In genomic region chr11:120493351-120493750, GRCm38 (mm10) we compare ENCODE assay signal across 8 mouse cellular contexts. TPM values are rescaled to one million over a fixed set of nuclear protein-coding genes. Genes with fewer than 3 reads are reported as not detected.
DNase-seq lines count a peak whose midpoint lies in the region; ATAC-seq and TF ChIP-seq lines count a peak whose summit lies in the region.

No protein-coding gene starts in this region.

- no peak for ATAC-seq in embryonic facial prominence, embryonic 13.5 days (ENCODE audit: insufficient number of reproducible peaks, insufficient read depth, low FRiP score, low TSS enrichment, low read depth)
- no peak for ATAC-seq in midbrain, embryonic 12.5 days (ENCODE audit: low FRiP score, low read depth)

- H3K27me3 ChIP-seq in embryonic facial prominence, embryonic 13.5 days: no peaks in the 10 kb centered on the region
- H3K27me3 ChIP-seq in midbrain, embryonic 12.5 days: no peaks in the 10 kb centered on the region

- H3K27ac ChIP-seq in gastrocnemius, adult 2 months: no peak overlapping the region
- H3K27ac ChIP-seq in embryonic facial prominence, embryonic 13.5 days: peak overlapping the region; percentile 87
- H3K27ac ChIP-seq in midbrain, embryonic 12.5 days (replicated peaks): no peak overlapping the region; the same call in 1 of the 2 replicates

- TF ChIP-seq CTCF in gastrocnemius, adult 2 months (IDR thresholded peaks at IDR 0.05): no peak

- 44% methylated on average over 3 of the region's 3 CpGs for WGBS in embryonic facial prominence, embryonic 13.5 days
- 71% methylated on average over 3 of the region's 3 CpGs for WGBS in midbrain, embryonic 12.5 days

- peaks cover 34% of the 10 kb centered on the region for H3K4me1 ChIP-seq in embryonic facial prominence, embryonic 13.5 days
- H3K4me1 ChIP-seq in midbrain, embryonic 12.5 days: peaks cover 30% of the 10 kb centered on the region

- peaks cover 56% of the 10 kb centered on the region for H3K36me3 ChIP-seq in embryonic facial prominence, embryonic 13.5 days
- H3K36me3 ChIP-seq in midbrain, embryonic 12.5 days: peaks cover 52% of the 10 kb centered on the region

- no peaks in the 10 kb centered on the region for H3K9me3 ChIP-seq in embryonic facial prominence, embryonic 13.5 days
- no peaks in the 10 kb centered on the region for H3K9me3 ChIP-seq in midbrain, embryonic 12.5 days

- H3K4me3 ChIP-seq in gastrocnemius, adult 2 months: peak overlapping the region; percentile 92; the same call in 1 of the 2 replicates
- peak overlapping the region; percentile 99 for H3K4me3 ChIP-seq in embryonic facial prominence, embryonic 13.5 days
- H3K4me3 ChIP-seq in midbrain, embryonic 12.5 days: peak overlapping the region; percentile 93; the same call in 1 of the 2 replicates

- peak overlapping the region; percentile 95 for H3K4me2 ChIP-seq in embryonic facial prominence, embryonic 13.5 days
- H3K4me2 ChIP-seq in midbrain, embryonic 12.5 days (replicated peaks): peak overlapping the region; percentile 95

- DNase-seq in gastrocnemius, adult 2 months: no peak
- no peak for DNase-seq in gastrocnemius, postnatal 36 days
- DNase-seq in kidney, adult 9 months: peak; percentile 62
- DNase-seq in adrenal gland, postnatal 36 days: no peak
- no peak for DNase-seq in urinary bladder, postnatal 4 days (ENCODE audit: low spot score in 2 of 2)
- DNase-seq in adrenal gland, postnatal 14 days: no peak

- intact Hi-C loops in gastrocnemius, adult 2 months (cut with DNase I): loop anchor here (5.0 to 10.0 kb wide), 2 partner anchors 219 to 291 kb away; partner anchors contain the start of genes Cenpx, Gps1, Lrrc45 and Rfng
- intact Hi-C loops in gastrocnemius, postnatal 36 days (cut with DNase I): loop anchor here (5.0 to 10.0 kb wide), 2 partner anchors 119 to 291 kb away; partner anchors contain the start of genes Gps1 and Rfng

- peak overlapping the region; percentile 89 for H3K9ac ChIP-seq in embryonic facial prominence, embryonic 13.5 days
- H3K9ac ChIP-seq in midbrain, embryonic 12.5 days (replicated peaks): peak overlapping the region; percentile 81; the same call in 1 of the 2 replicates

RNA-seq across cellular contexts. Expression of gene Slc25a10, which starts 1.7 kb away (rescaled TPM):
- total RNA-seq in gastrocnemius, adult 2 months (2021): 1 to 10 TPM; 2.8 to 4.1 TPM
- total RNA-seq in gastrocnemius, postnatal 36 days (2021): 1 to 10 TPM; 3.7 to 4.5 TPM
- 50.1 and 54.3 TPM in 2 replicates for polyA plus RNA-seq in embryonic facial prominence, embryonic 13.5 days (2015; fragmentation: Nextera tagmentation; extraction: Ambion mirVana)
- polyA plus RNA-seq in midbrain, embryonic 12.5 days (2016; fragmentation: Nextera tagmentation; extraction: Ambion mirVana): 37.7 and 38.8 TPM in 2 replicates
- total RNA-seq in adrenal gland, postnatal 36 days (2021): 100 to 1,000 TPM; 105 to 115 TPM
- total RNA-seq in adrenal gland, postnatal 14 days (2021): 50.7 and 64.4 TPM in 2 replicates

RNA-seq across cellular contexts. Expression of gene Mrpl12, which starts 8.9 kb away (rescaled TPM):
- 100 to 1,000 TPM; 120 to 177 TPM for total RNA-seq in gastrocnemius, adult 2 months (2021)
- 100 to 1,000 TPM; 142 to 144 TPM for total RNA-seq in gastrocnemius, postnatal 36 days (2021)
- polyA plus RNA-seq in embryonic facial prominence, embryonic 13.5 days (2015; fragmentation: Nextera tagmentation; extraction: Ambion mirVana): 134 and 138 TPM in 2 replicates
- 112 and 118 TPM in 2 replicates for polyA plus RNA-seq in midbrain, embryonic 12.5 days (2016; fragmentation: Nextera tagmentation; extraction: Ambion mirVana)
- total RNA-seq in adrenal gland, postnatal 36 days (2021): 100 to 1,000 TPM; 110 to 111 TPM
- total RNA-seq in adrenal gland, postnatal 14 days (2021): 161 TPM in 2 replicates

RNA-seq across cellular contexts. Expression of gene Arl16, which starts 25.9 kb away (rescaled TPM):
- total RNA-seq in gastrocnemius, adult 2 months (2021): 1 to 10 TPM; 5.6 to 6.3 TPM
- total RNA-seq in gastrocnemius, postnatal 36 days (2021): 1 to 10 TPM; 4.8 to 6.3 TPM
- 59.6 and 63.6 TPM in 2 replicates for polyA plus RNA-seq in embryonic facial prominence, embryonic 13.5 days (2015; fragmentation: Nextera tagmentation; extraction: Ambion mirVana)
- 56.4 and 58.8 TPM in 2 replicates for polyA plus RNA-seq in midbrain, embryonic 12.5 days (2016; fragmentation: Nextera tagmentation; extraction: Ambion mirVana)
- 10 to 100 TPM; 18.4 to 22.3 TPM for total RNA-seq in adrenal gland, postnatal 36 days (2021)
- total RNA-seq in adrenal gland, postnatal 14 days (2021): 19.6 and 23.4 TPM in 2 replicates

RNA-seq across cellular contexts. Expression of gene Ccdc137, which starts 35.4 kb away (rescaled TPM):
- 1 to 10 TPM; 5.2 to 7.2 TPM for total RNA-seq in gastrocnemius, adult 2 months (2021)
- 1 to 10 TPM; 4.1 to 6.2 TPM for total RNA-seq in gastrocnemius, postnatal 36 days (2021)
- 39.8 and 45.0 TPM in 2 replicates for polyA plus RNA-seq in embryonic facial prominence, embryonic 13.5 days (2015; fragmentation: Nextera tagmentation; extraction: Ambion mirVana)
- 30.1 and 35.1 TPM in 2 replicates for polyA plus RNA-seq in midbrain, embryonic 12.5 days (2016; fragmentation: Nextera tagmentation; extraction: Ambion mirVana)
- 10 to 100 TPM; 24.7 to 33.3 TPM for total RNA-seq in adrenal gland, postnatal 36 days (2021)
- total RNA-seq in adrenal gland, postnatal 14 days (2021): 20.6 and 28.1 TPM in 2 replicates

RNA-seq across cellular contexts. Expression of gene Oxld1, which starts 35.5 kb away (rescaled TPM):
- 10 to 100 TPM; 19.1 to 31.8 TPM for total RNA-seq in gastrocnemius, adult 2 months (2021)
- 10 to 100 TPM; 21.4 to 25.6 TPM for total RNA-seq in gastrocnemius, postnatal 36 days (2021)
- polyA plus RNA-seq in embryonic facial prominence, embryonic 13.5 days (2015; fragmentation: Nextera tagmentation; extraction: Ambion mirVana): 15.8 TPM in 2 replicates
- 11.7 and 11.9 TPM in 2 replicates for polyA plus RNA-seq in midbrain, embryonic 12.5 days (2016; fragmentation: Nextera tagmentation; extraction: Ambion mirVana)
- 10 to 100 TPM; 28.0 to 41.4 TPM for total RNA-seq in adrenal gland, postnatal 36 days (2021)
- 53.9 and 58.6 TPM in 2 replicates for total RNA-seq in adrenal gland, postnatal 14 days (2021)
